Mouse (Mus musculus): Measurements from ENCODE around the gene Golt1a.

GRCm38 (mm10) chr1:133302540-133302939 lies 7.1 kb upstream of the Golt1a start:
- TF ChIP-seq CTCF (IDR thresholded peaks at IDR 0.05; ENCODE audit: insufficient read depth, low read length) = no peak
- TF ChIP-seq POLR2A (IDR thresholded peaks at IDR 0.05; ENCODE audit: borderline replicate concordance, extremely low read depth, low read depth, low read length) = no peak
